Mouse (Mus musculus): ENCODE measurements around the gene Cmtm2a. TPM values are rescaled to one million over a fixed set of nuclear protein-coding genes. Genes with fewer than 3 reads are reported as not detected.
"Not testable (repeated sequence)": the region's sequence is repeated elsewhere in the genome, so short reads cannot be mapped to it uniquely, and the experiment has no call there.

Cmtm2a gene
- polyA plus RNA-seq, 1 experiment from 2014 or later: not detected

DNA sequence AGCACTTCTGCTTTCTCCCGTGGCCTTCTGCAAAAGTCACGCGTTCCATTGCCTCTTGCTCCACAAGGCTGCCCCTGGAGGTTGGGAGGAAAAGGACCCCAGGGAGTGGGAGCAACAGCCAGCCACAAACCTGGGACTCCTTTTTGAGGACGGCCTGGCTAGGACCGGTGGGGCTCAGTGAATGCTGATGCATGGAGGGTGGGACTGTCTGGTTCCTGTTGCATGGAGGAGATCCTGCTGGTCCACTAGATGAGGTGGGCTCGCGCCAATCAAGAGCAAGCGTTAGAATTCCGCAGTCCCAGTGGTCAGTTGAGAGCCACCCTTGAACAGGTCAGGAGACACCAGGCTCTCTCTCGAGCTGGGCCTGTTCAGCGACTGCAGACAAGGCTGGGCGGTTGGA is 28.9 kb upstream of the Cmtm2a start, which contains the start of gene Cmtm2b:
Gene Cmtm2b, plus strand, starts transcription at position 301 of the 400 bp plus-strand sequence.
- 84% methylated on average over 12 of the region's 12 CpGs for WGBS
- H3K4me3 ChIP-seq; H3K4me1 ChIP-seq; H3K36me3 ChIP-seq; H3K27ac ChIP-seq; H3K9me3 ChIP-seq; H3K27me3 ChIP-seq (ENCODE audit: insufficient read depth, poor library complexity, severe bottlenecking): not testable (repeated sequence)
- DNase-seq (ENCODE audit: low spot score): peak; percentile 71

DNA sequence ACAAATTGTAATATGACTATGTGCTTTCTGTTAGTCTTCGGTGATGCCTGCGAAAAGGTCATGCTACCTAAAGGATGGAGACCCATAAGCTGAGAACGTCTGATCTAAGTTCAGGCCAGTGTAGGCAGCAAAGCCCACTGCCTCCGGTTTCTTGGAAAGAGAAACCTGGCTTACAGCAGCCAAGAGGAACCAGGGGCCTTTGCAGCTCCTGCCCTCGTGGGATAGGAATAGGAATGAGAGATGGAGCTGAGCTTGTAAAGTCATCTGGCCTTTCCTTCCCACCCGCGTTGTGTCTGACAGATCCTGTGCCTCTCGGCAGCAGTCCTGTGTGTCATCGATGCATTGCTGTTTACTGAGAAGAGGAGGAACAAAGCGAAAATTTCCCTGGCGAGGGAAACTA is 28.3 kb upstream of the Cmtm2a start, which contains the start of gene Gm11020:
Gene Gm11020, plus strand, starts transcription at position 301 of the 400 bp plus-strand sequence.
- not testable (repeated sequence) for H3K4me3 ChIP-seq; H3K36me3 ChIP-seq; H3K27me3 ChIP-seq (ENCODE audit: insufficient read depth, poor library complexity, severe bottlenecking); H3K27ac ChIP-seq; H3K9me3 ChIP-seq; H3K4me1 ChIP-seq; DNase-seq (ENCODE audit: low spot score)
- WGBS: 76% methylated on average over 9 of the region's 11 CpGs

DNA sequence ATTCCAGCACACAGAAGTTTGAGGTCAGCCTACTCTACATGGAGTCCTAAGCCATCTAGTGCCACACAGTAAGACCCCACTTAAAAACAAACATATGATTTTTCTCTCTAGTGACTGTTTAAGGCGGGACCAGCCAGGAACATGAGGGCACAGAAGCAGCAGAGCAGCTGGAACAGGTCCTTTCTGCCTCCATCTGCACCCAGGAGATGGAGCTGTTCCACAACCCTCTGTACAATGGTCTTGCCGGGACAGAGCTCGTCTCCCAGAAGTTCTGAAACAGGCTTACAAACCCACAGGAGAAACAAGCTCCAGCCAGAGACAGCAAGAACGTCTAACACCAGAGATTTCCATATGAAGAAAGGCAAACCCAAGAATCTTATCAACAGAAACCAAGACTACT is 20.3 kb upstream of the Cmtm2a start:
- Histone ChIP-seq H3K9me3 (no peaks in the 10 kb centered on the region), H3K27me3 (ENCODE audit: insufficient read depth, poor library complexity, severe bottlenecking) (no peaks in the 10 kb centered on the region; the same call in 1 of the 2 replicates), H3K36me3 (no peaks in the 10 kb centered on the region), H3K4me1 (no peaks in the 10 kb centered on the region), H3K27ac (no peak overlapping the region), H3K4me3 (no peak overlapping the region)
- WGBS: 60% methylated on average over 4 of the region's 4 CpGs
- peak; percentile 64 for DNase-seq (ENCODE audit: low spot score)

DNA sequence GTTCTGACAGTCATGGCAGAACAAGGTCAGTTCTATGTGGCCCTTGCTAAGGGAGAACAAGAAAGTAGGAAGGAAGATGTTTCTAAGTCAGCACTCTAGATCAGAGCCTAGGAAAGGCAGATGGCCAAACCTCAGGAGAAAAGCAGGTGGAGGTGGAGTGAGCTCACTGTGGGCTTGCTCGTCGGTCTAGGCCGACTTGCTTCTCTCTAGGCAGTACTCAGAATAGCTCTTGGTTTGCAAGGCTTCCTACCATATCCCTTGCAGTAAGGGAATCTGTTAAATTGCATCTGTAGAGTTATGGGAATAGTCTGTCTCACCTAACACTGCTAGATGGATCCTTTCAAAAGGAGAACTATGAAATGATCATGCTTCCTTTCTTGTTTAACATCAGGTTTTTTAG is 19.0 kb upstream of the Cmtm2a start:
- H3K27me3 ChIP-seq (ENCODE audit: insufficient read depth, poor library complexity, severe bottlenecking); H3K4me3 ChIP-seq; H3K36me3 ChIP-seq; H3K4me1 ChIP-seq; H3K9me3 ChIP-seq; H3K27ac ChIP-seq: not testable (repeated sequence)
- DNase-seq (ENCODE audit: low spot score): peak; percentile 14
- WGBS: 75% methylated on average over 3 of the region's 3 CpGs

DNA sequence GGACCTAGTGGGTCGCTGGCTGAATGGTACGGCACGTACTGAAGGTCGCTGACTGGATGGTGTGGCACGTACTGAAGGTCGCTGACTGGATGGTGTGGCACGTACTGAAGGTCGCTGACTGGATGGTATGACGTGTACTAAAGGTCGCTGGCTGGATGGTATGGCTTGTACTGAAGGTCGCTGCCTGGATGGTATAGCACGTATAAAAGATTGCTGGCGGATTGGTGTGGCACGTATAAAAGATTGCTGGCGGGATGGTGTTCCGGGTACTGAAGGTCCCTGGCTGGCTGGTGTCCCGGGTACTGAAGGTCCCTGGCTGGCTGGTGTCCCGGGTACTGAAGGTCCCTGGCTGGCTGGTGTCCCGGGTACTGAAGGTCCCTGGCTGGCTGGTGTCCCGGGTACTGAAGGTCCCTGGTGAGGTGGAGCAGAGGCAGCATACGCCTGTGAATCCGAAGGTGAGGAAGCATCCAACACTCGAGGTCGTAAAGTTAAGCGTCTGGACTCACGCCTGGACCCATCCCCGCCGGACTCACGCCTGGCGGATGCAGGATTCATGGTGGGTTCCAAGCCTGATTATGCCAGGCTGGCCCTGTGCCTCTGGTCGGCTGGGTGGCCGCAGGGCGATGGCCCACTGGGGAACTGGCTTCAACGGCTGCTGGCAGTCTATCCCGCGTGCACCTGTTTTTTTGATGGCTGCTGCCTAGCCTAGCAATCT is 16.6 kb upstream of the Cmtm2a start, which contains the start of the genes Gm45711 and Cmtm1:
Gene Gm45711, minus strand, starts transcription at position 641 of the 715 bp plus-strand sequence.
Gene Cmtm1, minus strand, starts transcription at position 705 of the 715 bp plus-strand sequence.
- H3K27ac ChIP-seq; H3K9me3 ChIP-seq; H3K4me1 ChIP-seq; H3K36me3 ChIP-seq; H3K27me3 ChIP-seq (ENCODE audit: insufficient read depth, poor library complexity, severe bottlenecking); H3K4me3 ChIP-seq: not testable (repeated sequence)
- peak; percentile 35 for DNase-seq (ENCODE audit: low spot score)
- WGBS: 83% methylated on average over 36 of the region's 36 CpGs

DNA sequence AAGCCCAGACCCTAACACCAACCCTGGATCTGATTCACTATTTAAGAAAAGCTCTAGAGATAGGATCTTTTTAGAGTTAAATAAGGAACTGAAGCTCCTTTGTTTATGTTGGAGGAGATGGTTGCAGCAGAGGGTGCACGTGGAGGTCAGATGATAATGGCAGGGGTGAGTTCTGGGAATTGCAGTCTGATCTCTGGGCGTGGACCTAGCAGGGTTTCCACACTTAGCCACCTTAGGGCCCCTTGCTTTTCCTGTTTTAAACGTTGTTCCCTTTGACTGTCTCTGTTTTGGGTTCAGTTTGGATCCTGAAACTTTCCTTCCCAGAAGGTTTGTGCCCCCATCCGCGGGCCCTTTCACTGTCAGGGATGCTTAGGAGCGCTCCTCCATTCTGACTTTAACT is 15.4 kb upstream of the Cmtm2a start:
- not testable (repeated sequence) for H3K9me3 ChIP-seq

DNA sequence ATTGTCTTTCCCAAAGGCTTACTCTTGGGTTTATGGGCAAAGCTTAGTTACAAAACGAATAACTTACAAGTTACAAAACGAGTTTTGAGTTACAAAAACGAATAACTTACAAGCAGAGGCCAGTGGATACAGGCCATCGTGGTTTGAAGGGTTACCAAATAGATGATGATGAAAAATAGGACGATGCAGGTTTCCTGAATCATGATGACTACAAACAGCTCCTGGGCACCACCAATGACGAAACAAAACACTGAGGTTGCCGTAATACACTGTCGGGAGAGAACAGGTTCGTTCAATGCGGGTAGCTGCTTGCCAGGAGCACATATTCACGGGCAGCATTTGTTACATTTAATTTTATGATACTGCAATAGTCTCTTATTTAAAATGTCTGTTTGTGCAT is 12.0 kb upstream of the Cmtm2a start:
- no peaks in the 10 kb centered on the region for H3K9me3 ChIP-seq
- DNase-seq (ENCODE audit: low spot score): no peak
- 0 out of 2 replicates have a peak, but pooled peaks cover 3% of the 10 kb centered on the region for H3K4me1 ChIP-seq
- H3K27me3 ChIP-seq (ENCODE audit: insufficient read depth, poor library complexity, severe bottlenecking): no peaks in the 10 kb centered on the region; the same call in 1 of the 2 replicates
- 86% methylated on average over 11 of the region's 11 CpGs for WGBS
- no peak overlapping the region for H3K27ac ChIP-seq
- H3K4me3 ChIP-seq: no peak overlapping the region
- H3K36me3 ChIP-seq: no peaks in the 10 kb centered on the region

More for the DNA sequence above, 15.4 kb upstream of the Cmtm2a start:
- not testable (repeated sequence) for H3K36me3 ChIP-seq; H3K27ac ChIP-seq; H3K4me3 ChIP-seq; H3K27me3 ChIP-seq (ENCODE audit: insufficient read depth, poor library complexity, severe bottlenecking); H3K4me1 ChIP-seq
- DNase-seq (ENCODE audit: low spot score): peak; percentile 43
- WGBS: 48% methylated on average over 6 of the region's 6 CpGs

DNA sequence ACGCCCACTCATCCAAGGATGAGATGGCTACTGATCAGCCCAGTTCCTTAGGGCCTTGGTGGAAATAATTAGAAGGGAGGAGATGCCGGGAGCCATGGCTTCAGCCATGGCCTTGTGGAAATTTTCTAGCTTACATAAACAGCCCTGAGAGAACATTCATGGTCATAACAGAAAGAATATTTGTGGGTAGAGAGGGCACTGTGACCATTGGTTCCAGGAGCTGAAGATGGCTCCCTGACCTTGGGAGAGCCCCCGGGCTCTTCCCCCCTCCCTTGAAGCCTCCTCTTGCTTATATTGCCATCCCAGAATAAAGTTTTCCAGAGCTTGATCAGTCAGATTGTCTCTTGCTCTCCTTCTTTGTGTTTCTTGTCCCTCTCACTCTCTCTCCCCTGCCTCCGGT is 9.6 kb upstream of the Cmtm2a start:
- not testable (repeated sequence) for H3K9me3 ChIP-seq; H3K27me3 ChIP-seq (ENCODE audit: insufficient read depth, poor library complexity, severe bottlenecking); H3K27ac ChIP-seq; H3K36me3 ChIP-seq; H3K4me1 ChIP-seq; H3K4me3 ChIP-seq
- 84% methylated on average over 4 of the region's 4 CpGs for WGBS
- DNase-seq (ENCODE audit: low spot score): peak; percentile 25

DNA sequence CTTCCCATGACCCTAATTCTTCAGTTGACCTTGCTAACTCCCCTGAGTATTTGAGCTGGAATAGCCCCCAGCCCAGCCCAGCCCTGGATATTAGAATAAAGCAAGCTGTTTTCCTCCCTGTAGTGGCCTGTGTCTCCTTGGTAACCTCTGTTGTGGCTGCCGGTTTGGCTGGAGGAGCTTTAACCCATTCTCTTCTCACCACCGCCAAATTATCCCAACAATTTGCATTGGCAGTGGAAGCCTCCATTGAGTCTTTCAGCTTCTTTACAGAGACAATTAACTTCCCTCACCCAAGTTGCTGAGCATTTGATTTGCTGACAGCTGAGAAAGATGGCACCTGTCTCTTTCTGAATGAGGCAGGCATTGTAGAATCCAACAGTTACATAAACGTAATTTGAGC is 8.6 kb upstream of the Cmtm2a start:
- DNase-seq (ENCODE audit: low spot score); H3K9me3 ChIP-seq; H3K4me1 ChIP-seq; H3K27me3 ChIP-seq (ENCODE audit: insufficient read depth, poor library complexity, severe bottlenecking); H3K4me3 ChIP-seq; H3K27ac ChIP-seq; H3K36me3 ChIP-seq: not testable (repeated sequence)
- 24% methylated on average over 3 of the region's 3 CpGs for WGBS

DNA sequence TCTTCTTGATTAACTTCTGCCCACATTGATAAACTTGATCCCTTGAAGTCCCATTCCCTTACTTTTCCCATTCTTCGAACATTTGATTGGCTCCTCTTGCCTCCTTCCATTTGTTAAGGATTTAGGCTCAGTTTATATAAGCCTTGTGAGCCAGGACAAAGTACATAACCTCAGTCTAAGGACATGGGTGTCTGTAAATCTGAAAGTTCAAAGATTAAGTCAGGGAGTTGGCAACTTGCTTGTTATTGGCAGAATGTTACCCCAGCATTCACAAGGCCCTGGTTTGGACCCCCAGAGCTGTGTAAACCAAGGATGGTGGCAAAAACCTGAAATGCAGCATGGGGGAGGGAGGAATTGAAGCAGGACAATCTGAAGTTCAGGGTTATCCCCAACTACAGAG is 1.4 kb upstream of the Cmtm2a start:
- Histone ChIP-seq H3K4me3 (no peak overlapping the region), H3K27ac (no peak overlapping the region), H3K27me3 (ENCODE audit: insufficient read depth, poor library complexity, severe bottlenecking) (no peaks in the 10 kb centered on the region), H3K9me3 (no peaks in the 10 kb centered on the region), H3K36me3 (no peaks in the 10 kb centered on the region), H3K4me1 (no peaks in the 10 kb centered on the region)
- WGBS: 79% methylated on average over 1 of the region's 1 CpGs
- no peak for DNase-seq (ENCODE audit: low spot score)

DNA sequence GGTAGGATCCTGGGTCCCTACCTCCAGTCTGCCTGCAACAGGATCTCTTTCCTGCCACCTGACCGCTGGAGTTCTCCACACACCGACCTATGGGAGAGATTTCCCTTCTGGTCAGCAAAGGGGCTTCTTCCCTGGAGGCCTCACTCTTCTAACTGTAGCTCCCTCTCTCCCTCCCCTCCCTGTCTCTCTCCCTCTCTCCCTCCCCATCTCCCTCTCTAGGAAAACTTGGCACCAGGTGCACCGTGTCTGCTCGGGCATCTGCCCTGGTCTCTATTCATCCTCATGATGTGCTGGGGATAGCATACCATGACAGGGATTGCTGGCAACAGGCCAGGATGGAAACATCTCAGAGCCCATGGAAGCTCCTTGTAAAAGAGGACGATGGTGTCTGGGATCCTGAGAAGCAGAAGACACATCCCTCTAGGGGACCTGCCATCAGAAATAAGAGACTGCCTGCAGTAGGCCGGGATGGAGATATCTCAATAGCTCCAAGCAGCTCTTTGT is 24.0 kb downstream of the Cmtm2a start:
- Histone ChIP-seq H3K9me3 (no peaks in the 10 kb centered on the region), H3K36me3 (peaks cover 9% of the 10 kb centered on the region), H3K4me1 (no peaks in the 10 kb centered on the region), H3K27ac (no peak overlapping the region), H3K4me3 (no peak overlapping the region), H3K27me3 (ENCODE audit: insufficient read depth, poor library complexity, severe bottlenecking) (no peaks in the 10 kb centered on the region)
- WGBS: 80% methylated on average over 6 of the region's 6 CpGs
- DNase-seq (ENCODE audit: low spot score): peak; percentile 63

DNA sequence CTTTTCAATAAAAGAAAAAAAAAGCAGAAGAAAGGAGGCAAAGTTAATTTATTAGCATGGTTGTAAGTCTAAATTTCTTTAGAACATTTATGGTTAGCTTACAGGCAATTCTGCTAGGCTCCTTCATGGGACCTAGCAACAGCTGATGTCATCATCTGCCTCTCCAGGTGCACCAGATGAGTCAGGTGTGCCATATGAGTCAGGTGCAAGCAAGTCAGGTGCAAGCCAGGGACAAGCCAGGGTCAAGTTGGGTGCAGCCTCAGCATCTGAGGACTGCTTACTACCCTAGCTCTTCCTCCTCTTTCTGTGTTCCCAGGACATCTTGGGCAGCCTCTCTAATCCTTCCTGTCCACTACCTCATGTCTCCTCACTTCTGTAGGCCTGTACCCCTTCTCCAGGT is 24.6 kb downstream of the Cmtm2a start:
- peak; percentile 48 for DNase-seq (ENCODE audit: low spot score)
- Histone ChIP-seq H3K27ac (no peak overlapping the region), H3K4me3 (no peak overlapping the region), H3K4me1 (no peaks in the 10 kb centered on the region), H3K9me3 (0 out of 2 replicates have a peak, but pooled peaks cover 4% of the 10 kb centered on the region), H3K27me3 (ENCODE audit: insufficient read depth, poor library complexity, severe bottlenecking) (no peaks in the 10 kb centered on the region), H3K36me3 (peaks cover 15% of the 10 kb centered on the region)

DNA sequence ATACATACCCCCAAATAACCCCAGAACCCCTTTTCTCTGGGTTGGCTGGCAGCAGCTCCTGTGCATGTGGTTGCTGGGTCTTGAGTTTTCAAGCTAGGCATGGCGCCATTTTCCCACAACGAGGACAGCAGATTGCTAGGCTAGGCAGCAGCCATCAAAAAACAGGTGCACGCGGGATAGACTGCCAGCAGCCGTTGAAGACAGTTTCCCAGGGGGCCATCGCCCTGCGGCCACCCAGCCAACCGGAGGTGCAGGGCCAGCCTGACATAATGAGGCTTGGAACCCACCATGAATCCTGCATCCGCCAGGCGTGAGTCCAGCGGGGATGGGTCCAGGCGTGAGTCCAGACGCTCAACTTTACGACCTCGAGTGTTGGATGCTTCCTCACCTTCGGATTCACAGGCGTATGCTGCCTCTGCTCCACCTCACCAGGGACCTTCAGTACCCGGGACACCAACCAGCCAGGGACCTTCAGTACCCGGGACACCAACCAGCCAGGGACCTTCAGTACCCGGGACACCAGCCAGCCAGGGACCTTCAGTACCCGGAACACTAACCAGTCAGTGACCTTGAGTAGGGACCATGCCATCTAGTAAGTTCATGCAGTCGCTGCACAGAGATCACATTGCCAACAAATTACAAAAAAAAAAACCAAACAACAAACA is 28.6 kb downstream of the Cmtm2a start:
- peaks cover 22% of the 10 kb centered on the region for H3K36me3 ChIP-seq
- not testable (repeated sequence) for H3K27ac ChIP-seq; H3K4me3 ChIP-seq; H3K27me3 ChIP-seq (ENCODE audit: insufficient read depth, poor library complexity, severe bottlenecking); H3K4me1 ChIP-seq; H3K9me3 ChIP-seq
- 95% methylated on average over 22 of the region's 22 CpGs for WGBS
- DNase-seq (ENCODE audit: low spot score): peak; percentile 39
